Mouse (Mus musculus): Measurements from ENCODE around the gene Arhgap23.
A peak's percentile ranks its signal among the peaks of the same experiment; 100 is the strongest.

Gene Arhgap23

GRCm38 (mm10) chr11:97466444-97467160 lies 51.3 kb downstream of the Arhgap23 start:
- no peak for DNase-seq

- peak; percentile 88 to 95 for DNase-seq
Observed at GRCm38 (mm10) chr11:97468639-97469287, 53.4 kb downstream of the Arhgap23 start.

GRCm38 (mm10) chr11:97469828-97470227 lies 54.5 kb downstream of the Arhgap23 start:
- no peak for DNase-seq

DNA sequence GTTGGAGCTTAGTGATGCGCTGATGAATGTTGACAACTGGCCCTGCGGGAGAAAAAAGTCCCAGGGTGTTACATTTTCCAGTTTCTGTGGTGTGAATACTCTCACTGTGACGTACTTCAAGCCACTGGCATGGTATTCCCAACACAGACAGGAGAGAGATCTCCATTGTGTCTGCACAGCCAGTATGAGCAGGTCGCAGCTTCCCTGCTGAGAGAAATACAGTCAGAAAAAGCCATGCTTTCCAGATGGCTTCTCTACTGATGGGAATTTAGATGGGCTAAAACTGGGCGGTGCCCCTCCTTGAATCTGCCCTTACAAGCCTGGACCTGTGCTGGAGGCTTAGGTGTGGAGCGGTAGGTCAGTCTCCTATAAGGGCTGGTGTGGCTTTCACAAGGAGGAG lies 55.9 kb downstream of the Arhgap23 start:
- DNase-seq: no peak

- DNase-seq: peak in 1 of 2 experiments; percentile 80
Observed at GRCm38 (mm10) chr11:97476334-97477095, 61.2 kb downstream of the Arhgap23 start.

- DNase-seq: peak in 1 of 2 experiments; percentile 37
Observed at GRCm38 (mm10) chr11:97477431-97477830, 62.1 kb downstream of the Arhgap23 start.

DNA sequence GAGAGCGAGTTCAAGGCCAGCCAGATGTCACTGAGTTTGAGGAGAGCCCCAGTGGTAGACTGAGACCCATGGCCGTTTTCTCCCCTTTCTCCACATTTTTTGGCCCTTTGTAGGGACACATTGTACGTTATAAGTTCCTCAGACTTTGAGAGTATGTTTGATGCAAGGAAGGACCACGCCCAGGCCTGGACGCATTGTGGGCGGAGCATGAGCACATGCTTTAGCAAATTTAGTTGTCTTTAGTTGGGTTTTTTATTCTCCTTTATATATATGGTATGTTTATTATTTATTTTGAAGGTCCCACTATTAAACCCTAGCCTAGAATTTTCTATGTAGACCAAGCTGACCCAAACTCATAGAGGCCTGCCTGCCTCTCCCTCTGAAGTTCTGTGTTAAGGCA lies 63.0 kb downstream of the Arhgap23 start:
- DNase-seq: no peak

GRCm38 (mm10) chr11:97479085-97479484 lies 63.8 kb downstream of the Arhgap23 start:
- no peak for DNase-seq

DNA sequence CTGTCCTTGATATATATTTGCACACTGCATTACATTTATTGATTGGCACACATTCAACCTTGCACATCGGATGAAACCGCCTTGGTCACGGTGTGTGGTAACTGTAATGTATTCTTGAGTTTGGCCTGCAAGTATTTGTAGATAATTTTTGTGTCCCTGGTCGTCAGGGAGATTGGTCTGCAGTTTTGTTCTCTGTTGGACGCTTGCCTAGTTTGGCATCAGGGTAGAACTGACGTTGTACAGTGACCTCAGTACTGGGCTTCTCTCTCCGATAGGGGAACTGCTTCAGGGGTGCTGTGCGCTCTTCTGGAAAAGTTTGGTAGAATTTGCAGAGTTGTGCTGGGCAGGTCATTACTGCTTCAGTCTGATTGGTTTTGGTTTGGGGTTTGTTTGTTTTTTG lies 64.5 kb downstream of the Arhgap23 start:
- DNase-seq: no peak

DNA sequence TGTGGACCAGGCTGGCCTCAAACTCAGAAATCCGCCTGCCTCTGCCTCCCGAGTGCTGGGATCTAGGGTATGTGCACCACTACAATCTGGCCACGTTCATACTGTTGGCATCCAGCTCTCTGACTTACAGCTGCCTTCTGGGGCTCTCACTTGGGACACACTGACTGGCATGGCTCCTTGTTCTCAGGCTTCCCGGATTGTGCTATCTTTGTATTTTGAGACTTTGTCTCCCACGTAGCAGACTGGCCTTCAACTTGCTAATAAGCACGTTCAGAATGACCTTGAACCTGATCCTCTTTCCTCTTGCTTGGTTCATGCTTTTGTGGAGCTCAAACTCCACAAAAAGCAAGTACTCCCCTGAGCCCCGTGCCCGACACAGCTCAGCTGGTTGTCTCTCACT lies 70.3 kb downstream of the Arhgap23 start:
- DNase-seq: no peak

- no peak for DNase-seq
Observed at GRCm38 (mm10) chr11:97487656-97488055, 72.3 kb downstream of the Arhgap23 start.

GRCm38 (mm10) chr11:97489589-97490324 lies 74.4 kb downstream of the Arhgap23 start:
- peak; percentile 76 to 85 for DNase-seq

DNA sequence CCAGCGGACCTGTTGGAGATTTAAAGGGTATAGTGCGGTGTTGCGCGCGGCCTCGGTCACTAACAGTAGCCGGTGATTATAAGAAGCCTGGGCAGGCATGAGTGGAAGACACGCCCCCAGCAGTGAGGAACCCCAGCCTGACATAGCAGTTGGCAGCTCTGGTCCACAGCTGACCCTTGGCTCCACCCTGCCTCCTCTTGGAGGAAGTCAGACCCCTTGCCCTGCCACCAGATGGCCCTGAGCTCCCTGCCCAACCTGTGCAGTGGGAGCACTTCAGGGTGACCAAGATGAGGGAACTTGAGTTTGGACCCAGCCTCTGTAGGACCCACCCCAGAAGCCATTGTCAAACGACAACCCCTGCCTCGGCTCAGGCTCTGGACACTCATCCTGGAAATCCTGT lies 76.3 kb downstream of the Arhgap23 start:
- DNase-seq: no peak

DNA sequence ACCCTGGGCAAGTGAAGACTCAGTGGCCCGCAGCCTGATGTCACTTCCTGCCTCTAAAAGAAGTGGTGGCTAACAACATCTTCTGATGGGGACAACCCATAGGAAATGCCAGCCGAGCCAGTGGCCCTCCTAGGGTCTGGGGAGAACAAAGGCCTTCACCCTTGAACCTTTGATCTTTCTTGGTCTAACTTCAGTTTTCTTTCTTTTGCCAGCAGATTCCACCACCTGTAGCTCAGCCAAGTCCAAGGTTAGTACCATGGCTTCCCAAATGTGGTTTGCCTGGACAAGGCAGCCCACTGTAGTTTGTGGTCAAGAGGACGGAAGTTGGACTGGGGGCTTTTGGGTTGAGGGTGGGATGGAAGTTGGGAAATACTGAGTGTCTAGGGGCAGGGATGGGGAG lies 77.5 kb downstream of the Arhgap23 start:
- DNase-seq: no peak

DNA sequence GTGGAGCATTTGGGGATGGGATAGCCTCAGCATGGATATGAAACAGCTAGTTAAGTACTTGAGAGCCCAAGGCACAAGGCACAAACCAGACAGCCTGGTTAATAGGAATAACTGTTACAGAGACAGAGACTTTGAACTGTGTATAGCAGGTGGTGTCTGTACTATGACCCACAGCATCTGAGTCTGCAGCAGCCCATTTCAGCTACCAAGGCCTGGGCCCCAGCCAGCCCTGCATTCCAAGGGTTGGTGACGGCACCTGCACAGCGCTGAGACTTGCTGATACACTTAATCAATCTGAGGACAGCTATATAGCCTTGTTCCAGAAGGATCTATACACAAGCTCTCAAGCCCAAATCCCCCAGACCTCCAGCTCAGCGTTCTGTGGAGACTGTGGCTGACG lies 82.2 kb downstream of the Arhgap23 start:
- peak; percentile 84 to 85 for DNase-seq

DNA sequence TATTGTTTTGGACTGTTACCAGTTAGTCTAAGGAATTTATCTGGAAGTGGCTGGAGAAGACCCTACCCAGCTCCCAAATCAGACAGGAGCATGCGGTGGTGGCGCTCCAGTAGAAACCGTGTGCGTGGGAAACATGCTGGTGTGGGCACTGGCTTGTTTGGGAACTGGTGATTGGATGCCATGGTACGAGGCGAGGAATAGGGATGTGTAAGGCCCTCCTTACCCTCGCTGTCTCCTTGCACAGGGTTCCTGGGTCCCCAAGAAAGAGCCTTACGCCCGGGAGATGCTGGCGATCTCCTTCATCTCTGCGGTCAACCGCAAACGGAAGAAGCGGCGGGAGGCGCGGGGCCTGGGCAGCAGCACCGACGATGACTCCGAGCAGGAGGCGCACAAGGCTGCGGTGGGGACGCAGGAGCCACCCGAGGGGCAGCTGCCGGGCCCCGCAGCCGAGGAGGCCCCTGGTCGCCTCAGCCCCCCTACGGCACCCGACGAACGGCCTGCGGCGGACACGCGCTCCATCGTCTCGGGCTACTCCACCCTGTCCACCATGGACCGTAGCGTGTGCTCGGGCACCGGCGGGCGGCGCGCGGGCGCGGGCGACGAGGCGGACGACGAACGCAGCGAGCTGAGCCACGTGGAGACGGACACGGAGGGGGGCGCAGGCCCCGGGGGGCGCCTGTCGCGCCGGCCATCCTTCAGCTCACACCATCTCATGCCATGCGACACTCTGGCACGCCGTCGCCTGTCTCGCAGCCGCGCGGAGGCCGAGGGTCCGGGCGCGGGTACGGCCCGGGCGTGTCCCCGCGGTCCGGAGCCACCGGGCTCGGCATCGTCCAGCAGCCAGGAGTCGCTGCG lies 84.8 kb downstream of the Arhgap23 start, which contains the start of gene 4933428G20Rik:
TSS of gene 4933428G20Rik (minus strand) at position 476 of the 855 bp plus-strand sequence.
- no peak for DNase-seq

- DNase-seq: no peak
Observed at GRCm38 (mm10) chr11:97500720-97501448, 85.6 kb downstream of the Arhgap23 start.

- DNase-seq: no peak
Observed at GRCm38 (mm10) chr11:97502383-97502782, 87.0 kb downstream of the Arhgap23 start.

DNA sequence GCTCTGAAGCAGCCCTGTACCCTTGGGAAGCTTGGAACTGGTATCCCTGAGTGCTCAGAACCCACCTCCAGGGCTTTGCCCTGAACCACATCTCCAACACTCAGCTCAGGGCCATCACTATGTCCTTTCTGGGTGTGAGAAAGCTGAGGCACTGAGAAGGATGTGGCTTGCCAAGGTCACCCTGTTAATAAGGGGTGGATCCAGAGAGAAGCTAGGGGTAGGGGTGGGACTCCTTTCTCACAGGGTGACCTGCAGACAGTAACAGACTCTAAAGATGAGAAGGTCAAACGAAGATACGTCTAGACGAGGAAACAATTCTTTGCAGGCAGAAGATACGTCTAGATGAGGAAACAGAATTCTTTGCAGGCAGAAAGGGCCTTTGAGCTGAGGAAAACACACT lies 87.5 kb downstream of the Arhgap23 start:
- DNase-seq: no peak

DNA sequence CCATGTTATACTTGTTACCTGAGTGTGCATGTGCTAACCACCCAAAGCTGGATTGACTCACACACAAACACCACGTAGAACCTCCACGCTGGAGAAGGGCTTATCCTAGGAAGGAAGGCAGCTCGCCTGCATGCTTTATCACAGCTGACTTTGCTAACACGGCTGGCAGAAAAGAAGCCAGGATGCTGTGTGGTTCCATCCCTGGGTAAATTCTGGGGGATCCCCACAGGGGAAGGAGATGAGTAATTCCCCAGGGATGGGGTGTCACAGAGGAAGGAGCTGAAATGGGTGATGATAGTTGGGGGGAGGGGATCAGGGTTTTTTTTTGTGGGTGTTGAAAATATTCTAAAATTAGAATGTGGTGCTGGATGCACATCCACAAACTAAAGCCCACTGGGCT lies 90.5 kb downstream of the Arhgap23 start:
- DNase-seq: no peak

- no peak for DNase-seq
Observed at GRCm38 (mm10) chr11:97506331-97506730, 91.0 kb downstream of the Arhgap23 start.
